Mouse (Mus musculus): ENCODE results near the gene Selenok. TPM values are rescaled to one million over a fixed set of nuclear protein-coding genes. Genes with fewer than 3 reads are reported as not detected.

The Selenok gene
- polyA plus RNA-seq, 1 experiment: 158 TPM

DNA sequence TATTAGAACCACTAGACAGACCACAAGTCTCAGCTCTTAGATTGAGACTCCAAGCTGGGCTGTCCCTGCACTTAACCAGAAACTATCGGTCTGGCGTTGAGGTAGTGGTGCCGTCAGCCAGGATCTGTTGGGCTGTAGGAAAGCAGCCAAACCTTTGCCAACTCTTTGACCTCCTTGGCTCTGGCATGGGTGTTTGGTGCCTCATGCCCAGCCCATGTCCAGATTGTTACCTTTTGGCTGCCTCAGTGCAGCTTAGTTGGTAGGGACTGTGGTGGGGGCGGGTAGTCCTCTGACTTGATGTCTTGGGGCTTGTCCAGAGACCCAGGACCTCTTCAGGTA is 50.3 kb downstream of the Selenok start:
- DNase-seq (ENCODE audit: low read depth): no peak
- TF ChIP-seq POLR2A (IDR thresholded peaks at IDR 0.05; ENCODE audit: borderline replicate concordance, extremely low read depth, insufficient read depth, insufficient read length, poor library complexity, severe bottlenecking) (no peak), CTCF (IDR thresholded peaks at IDR 0.05; ENCODE audit: borderline replicate concordance, extremely low read depth, insufficient read depth, insufficient read length) (no peak)

DNA sequence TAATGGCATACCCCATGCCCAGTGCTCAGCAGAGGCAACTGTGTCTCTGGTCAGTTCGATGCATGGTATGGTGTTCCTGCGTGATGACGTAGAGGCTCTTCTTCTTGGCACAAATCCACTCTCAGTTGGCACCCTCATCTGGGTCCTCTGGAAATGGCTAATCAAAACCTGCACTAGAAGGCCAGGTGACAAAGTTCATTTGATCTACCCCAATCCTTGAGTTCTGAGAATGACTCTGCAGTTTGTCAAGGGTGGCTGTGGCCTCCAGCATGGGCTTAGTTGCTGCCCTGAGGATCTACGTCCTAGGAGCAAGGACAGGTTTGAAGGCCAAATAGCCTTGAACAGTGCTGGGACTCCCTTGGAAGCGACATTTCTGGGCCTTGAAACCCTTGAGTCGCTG is 50.7 kb downstream of the Selenok start:
- TF ChIP-seq POLR2A (IDR thresholded peaks at IDR 0.05; ENCODE audit: borderline replicate concordance, extremely low read depth, insufficient read depth, insufficient read length, poor library complexity, severe bottlenecking): no peak
- TF ChIP-seq CTCF (IDR thresholded peaks at IDR 0.05; ENCODE audit: borderline replicate concordance, extremely low read depth, insufficient read depth, insufficient read length): no peak
- DNase-seq (ENCODE audit: low read depth): no peak

- no peak for TF ChIP-seq POLR2A (IDR thresholded peaks at IDR 0.05; ENCODE audit: borderline replicate concordance, extremely low read depth, insufficient read depth, insufficient read length, poor library complexity, severe bottlenecking)
- no peak for TF ChIP-seq CTCF (IDR thresholded peaks at IDR 0.05; ENCODE audit: borderline replicate concordance, extremely low read depth, insufficient read depth, insufficient read length)
- DNase-seq (ENCODE audit: low read depth): no peak
These were observed 51.3 kb downstream of the Selenok start for GRCm38 (mm10) chr14:30019375-30019774.

GRCm38 (mm10) chr14:30019792-30020575 is 51.9 kb downstream of the Selenok start:
- TF ChIP-seq POLR2A (IDR thresholded peaks at IDR 0.05; ENCODE audit: borderline replicate concordance, extremely low read depth, insufficient read depth, insufficient read length, poor library complexity, severe bottlenecking) (no peak), CTCF (IDR thresholded peaks at IDR 0.05; ENCODE audit: borderline replicate concordance, extremely low read depth, insufficient read depth, insufficient read length) (no peak)
- DNase-seq (ENCODE audit: low read depth): no peak

- DNase-seq (ENCODE audit: low read depth): no peak
- TF ChIP-seq POLR2A (IDR thresholded peaks at IDR 0.05; ENCODE audit: borderline replicate concordance, extremely low read depth, insufficient read depth, insufficient read length, poor library complexity, severe bottlenecking) (no peak), CTCF (IDR thresholded peaks at IDR 0.05; ENCODE audit: borderline replicate concordance, extremely low read depth, insufficient read depth, insufficient read length) (no peak)
These were observed 54.4 kb downstream of the Selenok start for GRCm38 (mm10) chr14:30022471-30022870.

GRCm38 (mm10) chr14:30024387-30024786 is 56.3 kb downstream of the Selenok start:
- DNase-seq (ENCODE audit: low read depth): no peak
- no peak for TF ChIP-seq CTCF (IDR thresholded peaks at IDR 0.05; ENCODE audit: borderline replicate concordance, extremely low read depth, insufficient read depth, insufficient read length)
- TF ChIP-seq POLR2A (IDR thresholded peaks at IDR 0.05; ENCODE audit: borderline replicate concordance, extremely low read depth, insufficient read depth, insufficient read length, poor library complexity, severe bottlenecking): no peak

Other genes with a start within 250 kb of the Selenok start
- gene Cacna2d3, start 246.4 kb upstream of the Selenok start, polyA plus RNA-seq (2012; rRNA removed): 23.9 and 32.5 TPM in 2 replicates
- 49.4 and 59.5 TPM in 2 replicates for gene Actr8, start 10.0 kb downstream of the Selenok start, polyA plus RNA-seq (2012; rRNA removed)
- 0.43 and 0.60 TPM in 2 replicates for gene Il17rb, start 40.6 kb downstream of the Selenok start, polyA plus RNA-seq (2012; rRNA removed)
- 0.26 and 0.51 TPM in 2 replicates for gene Chdh, start 40.7 kb downstream of the Selenok start, polyA plus RNA-seq (2012; rRNA removed)

All from brain, embryonic 14.5 days (tissue).